Mouse (Mus musculus) megakaryocyte, embryonic 14.5 days (primary cell): ENCODE data around the gene Rassf8.

Experiments used
- FLI1 ChIP-seq: IDR thresholded peaks from 2 replicates; pipeline ENCODE4 v1.6.1; 2012; ENCODE audit warnings: low read length, inconsistent platforms, mixed read lengths
- GATA1 ChIP-seq: IDR thresholded peaks from 3 replicates; pipeline ENCODE4 v1.6.1; 2012; ENCODE audit warnings: mixed read lengths, low read length, inconsistent platforms, borderline replicate concordance

GRCm38 (mm10) chr6:145769855-145770254, 23.3 kb downstream of the Rassf8 start:
- TF ChIP-seq GATA1 (no peak), FLI1 (no peak)
